Mouse (Mus musculus) megakaryocyte-erythroid progenitor cell, adult 5-6 weeks (primary cell): ENCODE results near the gene G430095P16Rik. TPM values are rescaled to one million over a fixed set of nuclear protein-coding genes. Genes with fewer than 3 reads are reported as not detected.

Source experiments
- ATAC-seq: replicated peaks from 2 replicates; pipeline ENCODE4 v1.8.0; 2016; ENCODE audit warnings: mild to moderate bottlenecking, inconsistent platforms; ENCODE audit not compliant: severe bottlenecking, poor library complexity, low FRiP score, low TSS enrichment
- total RNA-seq, 2 experiments: library from RNA; stranded (forward) in 1 of 2; stranded (reverse) in 1 of 2; fragments of 200-1000, 215-1000 nt in 1 of 2; fragments of >200 nt in 1 of 2; fragmentation: Nextera tagmentation in 1 of 2; gene quantifications; 2 replicates each; pipeline ENCODE4 v1.2.3; 2014 to 2017

G430095P16Rik gene
- total RNA-seq, 2 experiments from 2014 or later: 11.4 to 28.1 TPM

- no peak for ATAC-seq
Observed at GRCm38 (mm10) chr8:84764100-84764499, 41.3 kb downstream of the G430095P16Rik start.

GRCm38 (mm10) chr8:84764870-84765495 is 42.2 kb downstream of the G430095P16Rik start:
- no peak for ATAC-seq

- no peak for ATAC-seq
Observed at GRCm38 (mm10) chr8:84765629-84766028, 42.8 kb downstream of the G430095P16Rik start.

DNA sequence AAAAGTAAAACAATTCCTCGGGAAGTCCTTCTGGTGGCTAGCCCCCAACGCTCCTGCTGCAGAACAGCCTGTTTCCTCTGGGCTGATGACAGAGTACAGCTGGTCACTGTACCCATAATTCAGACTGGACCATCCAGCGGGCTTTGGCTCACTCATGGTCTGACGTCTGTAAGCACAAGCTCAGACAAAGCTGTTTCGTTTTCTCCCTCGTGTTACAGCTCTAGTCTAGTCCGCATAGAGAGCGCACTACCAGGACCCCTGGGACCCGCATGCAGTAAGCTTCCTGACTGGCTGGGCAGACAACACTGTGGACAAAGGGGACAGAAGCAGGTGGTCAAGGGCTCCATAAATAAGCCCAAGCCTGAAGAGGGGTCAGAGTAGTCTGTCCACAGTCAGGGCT is 43.6 kb downstream of the G430095P16Rik start:
- no peak for ATAC-seq

DNA sequence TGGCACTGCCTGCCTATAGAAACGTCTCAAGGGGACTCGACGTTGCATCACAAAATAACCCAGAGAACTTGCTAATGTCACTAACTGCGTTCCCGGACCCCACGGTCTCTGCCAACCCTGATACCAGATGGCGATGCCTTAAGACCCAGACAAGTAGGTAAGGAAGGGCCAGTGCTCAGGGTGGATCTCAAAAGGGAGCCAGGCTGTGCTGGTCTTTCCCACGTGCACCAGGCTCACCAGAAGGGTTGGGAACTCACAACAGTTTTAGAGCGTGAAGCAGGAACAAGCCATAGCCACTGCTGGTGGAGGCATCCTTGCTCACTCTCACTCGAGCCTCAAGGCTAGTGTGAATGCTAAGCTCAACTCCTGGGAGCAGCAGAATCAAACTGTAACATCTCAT is 44.4 kb downstream of the G430095P16Rik start:
- ATAC-seq: no peak

DNA sequence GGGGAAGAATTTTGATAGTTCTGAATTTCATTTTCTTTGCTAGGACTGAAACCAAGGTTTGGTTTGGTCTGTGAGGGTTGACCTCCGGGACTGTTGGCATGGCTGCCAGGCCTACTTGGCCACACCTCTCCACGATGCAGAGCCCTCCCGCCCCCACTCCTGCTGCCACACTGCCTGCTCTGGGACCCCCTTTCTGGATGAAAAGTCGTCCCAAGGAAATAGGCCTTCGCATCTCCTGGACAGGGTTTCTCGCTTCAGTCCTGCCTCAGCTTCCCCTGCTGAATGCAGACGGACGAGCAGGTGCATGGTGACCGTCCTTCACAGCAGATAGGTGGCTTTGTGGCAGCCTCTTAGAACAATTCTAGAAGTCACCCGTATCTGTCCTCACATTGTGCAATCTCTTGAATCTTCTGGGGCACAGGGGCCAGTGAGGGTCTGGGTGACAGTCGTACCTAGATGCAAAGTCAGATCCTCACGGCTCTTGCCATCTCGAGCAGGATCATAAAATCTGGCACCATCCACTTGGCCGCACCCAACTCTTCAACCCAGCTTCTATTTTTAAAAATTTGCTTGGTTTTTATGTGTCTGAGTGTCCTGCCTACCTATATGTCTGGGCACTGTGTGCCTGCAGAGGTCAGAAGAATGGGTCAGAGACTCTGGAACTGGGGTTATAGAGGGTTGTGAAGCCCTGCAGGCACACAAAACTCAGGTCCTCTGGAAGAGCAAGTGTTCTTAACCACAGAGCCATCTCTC is 45.7 kb downstream of the G430095P16Rik start:
- no peak for ATAC-seq

DNA sequence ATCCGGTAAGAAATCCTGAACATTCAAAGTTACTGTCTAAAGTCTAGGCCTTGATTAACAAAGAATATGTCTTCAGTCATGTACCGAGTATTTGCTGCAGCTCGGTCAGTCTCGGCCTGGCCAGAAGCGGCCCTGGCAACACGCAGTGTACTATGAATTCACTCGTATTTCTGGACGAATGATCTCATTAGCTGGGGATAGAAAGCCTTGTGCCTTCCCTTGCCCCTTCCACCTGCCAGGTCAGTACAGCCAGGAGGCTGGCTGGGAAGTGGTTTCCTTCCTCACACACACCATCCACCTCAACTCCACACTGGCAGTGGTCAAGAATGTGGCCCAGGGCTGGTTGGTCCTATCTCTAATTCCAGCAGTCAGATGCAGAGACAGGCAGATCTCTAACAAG is 46.5 kb downstream of the G430095P16Rik start:
- no peak for ATAC-seq

DNA sequence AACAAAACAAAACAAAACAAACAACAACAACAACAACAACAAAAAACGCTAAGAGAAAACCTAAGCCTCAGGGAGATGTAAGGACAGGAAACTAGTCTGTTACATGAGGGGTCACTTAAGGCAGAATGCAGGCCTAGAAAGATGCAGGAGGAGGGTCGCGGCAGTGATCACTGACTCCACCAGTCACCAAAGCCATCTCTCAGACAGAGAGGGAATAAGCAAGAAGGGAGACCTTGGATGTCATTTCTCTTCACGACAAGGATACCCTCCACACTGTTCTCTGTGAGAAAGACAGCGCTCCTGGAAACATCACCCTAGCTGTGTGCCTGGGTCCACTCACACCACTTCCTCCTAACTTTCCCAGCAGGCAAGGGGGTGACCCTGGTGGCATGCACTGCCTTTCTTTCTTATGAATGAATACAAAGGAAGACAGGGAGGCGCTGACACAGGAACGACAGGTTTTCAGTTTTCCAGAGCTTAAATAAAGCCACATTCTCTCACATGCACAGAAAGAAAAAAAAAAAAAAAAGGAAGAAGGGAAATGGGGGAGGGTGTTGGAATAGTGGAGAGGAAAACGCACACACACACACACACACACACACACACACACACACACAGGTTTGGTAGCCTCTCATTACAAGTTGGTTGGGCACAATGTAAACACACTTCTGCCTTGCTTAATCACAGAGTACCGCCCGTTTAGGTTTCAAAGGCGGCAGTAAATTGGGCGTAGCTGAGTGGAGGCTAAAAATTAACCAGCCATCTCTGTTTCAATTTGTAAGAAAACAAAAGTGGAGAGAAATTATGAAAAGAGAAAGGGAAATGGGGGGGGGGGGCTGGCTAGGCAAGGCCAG is 47.5 kb downstream of the G430095P16Rik start:
- no peak for ATAC-seq

DNA sequence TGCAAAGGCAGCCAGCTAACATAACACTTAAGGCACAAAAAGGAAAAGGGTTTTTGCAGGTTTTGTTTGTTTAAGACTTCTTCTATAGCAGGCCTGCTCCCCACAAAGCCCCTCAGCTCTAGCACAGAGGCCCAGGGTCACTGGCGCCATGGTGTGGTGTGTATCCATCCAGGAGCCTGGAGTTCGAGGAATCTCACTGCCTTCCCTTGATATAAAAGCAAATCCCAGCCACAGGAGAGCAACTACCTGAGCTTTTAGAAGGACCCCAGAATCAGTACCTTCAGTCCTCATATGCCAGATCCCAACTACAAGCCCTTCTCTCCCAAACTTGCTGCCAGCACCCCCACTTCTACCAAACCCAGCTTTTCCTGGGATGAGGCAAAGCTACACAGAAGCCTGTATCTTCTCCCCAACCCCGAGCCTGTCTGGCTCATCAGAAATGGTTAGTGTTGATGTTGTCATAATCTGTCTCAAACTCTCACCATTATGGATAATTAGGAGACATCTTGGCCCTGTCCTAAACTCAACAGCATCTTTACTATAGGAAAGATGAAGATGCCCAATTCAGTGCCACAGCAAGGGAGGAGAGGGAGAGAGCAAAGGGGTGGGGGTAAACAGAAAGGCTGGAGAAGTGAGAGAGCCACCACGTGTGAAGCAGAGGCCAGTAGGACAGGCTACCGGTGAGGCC is 48.3 kb downstream of the G430095P16Rik start:
- ATAC-seq: no peak

GRCm38 (mm10) chr8:84771941-84772378 is 49.2 kb downstream of the G430095P16Rik start:
- no peak for ATAC-seq

DNA sequence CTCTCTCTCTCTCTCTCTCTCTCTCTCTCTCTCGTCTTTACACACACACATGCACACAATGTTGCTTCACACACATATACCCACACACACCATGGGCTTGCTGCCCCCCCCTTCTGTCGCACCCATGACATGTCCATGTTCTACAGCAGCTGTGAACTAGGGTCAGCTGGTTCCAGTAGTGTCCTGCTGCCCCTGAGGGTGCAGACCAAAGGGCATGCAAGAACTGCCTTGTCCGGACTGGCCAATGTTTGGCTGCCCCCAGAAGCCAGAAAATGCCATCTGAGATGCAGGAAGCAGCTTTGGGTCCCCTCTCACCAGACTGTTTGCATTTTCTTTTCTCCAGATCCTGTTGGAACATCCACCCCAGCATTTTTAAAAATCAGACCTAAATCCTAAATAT is 49.8 kb downstream of the G430095P16Rik start:
- no peak for ATAC-seq

- no peak for ATAC-seq
Observed at GRCm38 (mm10) chr8:84773304-84773703, 50.5 kb downstream of the G430095P16Rik start.

GRCm38 (mm10) chr8:84773833-84774232 is 51.0 kb downstream of the G430095P16Rik start:
- no peak for ATAC-seq

DNA sequence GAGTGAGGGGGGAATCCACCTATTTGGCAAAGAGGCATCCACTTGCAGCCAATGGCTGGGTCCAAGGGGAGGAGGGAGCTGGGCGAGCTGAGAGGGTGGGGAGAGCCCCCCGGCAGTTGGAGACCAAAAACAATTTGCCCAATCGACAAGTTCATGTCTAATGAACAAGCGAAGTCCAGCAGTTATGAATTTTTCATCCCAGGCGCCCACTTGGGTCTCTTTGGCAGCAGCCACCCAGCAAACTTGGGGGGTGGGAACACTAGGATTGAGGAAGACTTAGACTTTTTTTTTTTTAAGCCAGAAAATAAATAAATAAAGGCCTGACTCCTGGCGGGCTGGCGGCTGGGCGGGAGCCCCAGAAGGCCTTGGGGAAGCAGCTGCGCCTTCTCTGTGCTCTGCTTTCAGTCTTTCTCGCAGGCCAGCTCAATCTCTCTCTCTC is 51.7 kb downstream of the G430095P16Rik start:
- ATAC-seq: no peak

DNA sequence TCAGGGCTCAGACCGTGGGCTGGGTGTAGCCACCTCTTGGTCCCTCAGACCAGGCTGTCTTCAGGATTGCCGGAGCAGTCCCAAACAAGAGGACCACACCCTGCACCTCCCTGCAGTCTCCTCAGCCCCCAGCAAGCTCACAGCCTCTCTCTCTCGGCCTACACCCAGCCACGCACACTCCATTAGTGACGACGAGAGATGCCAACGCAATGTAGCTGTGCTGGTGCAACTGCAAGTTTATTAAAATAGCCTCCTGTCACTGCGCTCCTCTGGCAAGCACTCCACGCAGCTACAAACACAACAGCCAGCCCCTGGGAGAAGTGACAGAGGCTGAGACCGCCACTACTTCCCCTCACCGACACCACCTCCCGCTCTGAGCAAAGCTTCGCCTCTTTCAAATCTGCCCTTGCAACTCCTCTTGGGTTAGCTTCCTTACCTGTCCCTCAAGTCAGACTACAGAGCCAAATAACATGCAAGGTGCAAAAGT is 52.3 kb downstream of the G430095P16Rik start:
- peak; percentile 58 for ATAC-seq

DNA sequence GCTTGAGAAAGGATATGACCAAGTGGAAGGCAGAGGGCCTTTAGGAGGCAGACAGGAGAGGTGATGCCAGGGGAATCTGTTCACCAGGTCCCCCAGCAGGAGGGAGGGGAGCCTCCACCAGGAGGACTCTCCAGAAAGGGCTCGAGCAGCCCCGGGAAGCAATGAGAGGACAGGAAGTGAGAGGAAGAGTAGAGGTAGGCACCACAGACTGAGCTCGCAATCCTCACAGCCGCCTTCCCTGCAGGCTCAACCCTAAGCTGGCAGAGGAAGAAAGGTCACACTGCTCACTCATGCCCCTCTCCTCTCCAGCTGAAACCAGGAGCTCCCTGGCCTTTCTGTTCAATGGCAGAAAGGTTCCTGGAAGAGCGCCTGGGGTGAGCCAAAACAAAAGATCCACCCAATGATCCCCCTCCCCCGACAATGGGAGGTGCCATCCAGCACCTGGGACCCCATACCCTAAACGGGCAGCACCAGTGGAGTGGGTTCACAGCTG is 52.9 kb downstream of the G430095P16Rik start:
- ATAC-seq: no peak
